Mouse (Mus musculus) lung, postnatal 10 days (tissue): ENCODE data around the gene Zfp185.
A peak's percentile ranks its signal among the peaks of the same experiment; 100 is the strongest.

Source experiments
- DNase-seq: peaks from one replicate; pipeline ENCODE4 v3.0.0; 2021

The Zfp185 gene

GRCm38 (mm10) chrX:72986841-72987519 lies at the start of gene Zfp185:
Zfp185 (plus strand) TSS chrX:72987339.
- DNase-seq, result peak; percentile 63

- DNase-seq, result no peak
Measured at GRCm38 (mm10) chrX:72953464-72953863, 33.7 kb upstream of the Zfp185 start.

DNA sequence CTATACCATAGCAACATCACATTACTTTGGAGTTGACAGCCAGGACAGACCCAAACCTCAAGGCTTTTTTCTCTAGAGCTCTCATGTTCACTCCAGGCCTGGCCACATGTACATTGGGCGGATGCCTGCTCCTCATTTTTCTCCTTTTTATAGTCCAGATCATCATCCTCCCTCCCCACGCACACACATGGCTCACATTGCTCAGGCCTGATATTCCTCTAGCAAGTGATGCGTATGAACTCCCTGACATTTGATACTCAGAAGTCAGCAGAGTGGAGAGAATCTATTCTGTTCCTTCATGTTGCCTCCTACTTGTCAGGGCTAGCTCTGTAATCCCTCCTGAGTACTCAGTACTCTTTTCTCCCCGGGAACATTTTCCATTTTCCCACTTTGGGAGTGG lies 30.7 kb upstream of the Zfp185 start:
- DNase-seq, result no peak

- peak; percentile 17 for DNase-seq
Measured at GRCm38 (mm10) chrX:72960431-72960830, 26.7 kb upstream of the Zfp185 start.

DNA sequence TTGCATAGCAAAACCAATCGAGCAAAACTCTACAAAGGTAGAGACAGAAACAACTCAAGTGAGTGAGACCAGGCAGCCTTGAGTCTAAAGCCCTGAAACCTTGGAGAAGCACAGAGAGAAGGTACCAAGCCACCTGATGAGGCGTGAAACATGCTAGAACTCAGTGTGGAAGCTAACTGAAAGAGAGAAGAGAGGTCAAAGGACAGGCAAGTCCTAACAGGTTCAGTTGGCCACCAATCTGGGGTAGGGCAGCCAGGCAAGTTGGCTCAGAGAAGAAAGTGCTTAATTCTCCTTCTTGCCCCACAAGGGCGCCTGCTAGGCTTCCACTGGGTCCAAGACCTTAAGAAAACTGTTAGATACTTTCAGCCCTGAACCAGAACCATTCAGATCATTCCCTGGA lies 25.6 kb upstream of the Zfp185 start:
- no peak for DNase-seq

GRCm38 (mm10) chrX:72962743-72963142 lies 24.4 kb upstream of the Zfp185 start:
- no peak for DNase-seq

- no peak for DNase-seq
Measured at GRCm38 (mm10) chrX:72982831-72983230, 4.3 kb upstream of the Zfp185 start.

DNA sequence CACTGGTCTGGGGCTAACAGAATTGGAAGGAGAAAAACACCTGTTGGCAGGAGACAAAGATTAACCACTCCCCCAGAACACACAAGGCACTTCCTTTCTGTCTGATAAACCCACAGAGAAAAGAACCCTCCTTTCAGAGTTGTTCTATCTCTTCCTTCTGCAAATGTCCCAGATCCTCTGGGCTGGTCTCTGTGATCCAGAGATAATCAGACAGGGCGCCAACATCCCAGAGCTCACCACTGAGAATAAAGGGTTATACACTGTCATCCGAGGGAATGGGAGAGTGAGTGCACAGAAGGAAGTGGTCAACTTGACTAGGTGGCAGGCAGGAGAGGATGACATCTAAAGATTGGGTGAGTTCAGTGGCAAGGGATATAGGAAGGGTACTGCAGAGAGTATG lies 1.5 kb upstream of the Zfp185 start:
- no peak for DNase-seq

- no peak for DNase-seq
Measured at GRCm38 (mm10) chrX:72987520-72987905, 374 bp downstream of the Zfp185 start.

GRCm38 (mm10) chrX:72988431-72988830 lies 1.3 kb downstream of the Zfp185 start:
- no peak for DNase-seq

- DNase-seq, result no peak
Measured at GRCm38 (mm10) chrX:72990581-72990980, 3.4 kb downstream of the Zfp185 start.

DNA sequence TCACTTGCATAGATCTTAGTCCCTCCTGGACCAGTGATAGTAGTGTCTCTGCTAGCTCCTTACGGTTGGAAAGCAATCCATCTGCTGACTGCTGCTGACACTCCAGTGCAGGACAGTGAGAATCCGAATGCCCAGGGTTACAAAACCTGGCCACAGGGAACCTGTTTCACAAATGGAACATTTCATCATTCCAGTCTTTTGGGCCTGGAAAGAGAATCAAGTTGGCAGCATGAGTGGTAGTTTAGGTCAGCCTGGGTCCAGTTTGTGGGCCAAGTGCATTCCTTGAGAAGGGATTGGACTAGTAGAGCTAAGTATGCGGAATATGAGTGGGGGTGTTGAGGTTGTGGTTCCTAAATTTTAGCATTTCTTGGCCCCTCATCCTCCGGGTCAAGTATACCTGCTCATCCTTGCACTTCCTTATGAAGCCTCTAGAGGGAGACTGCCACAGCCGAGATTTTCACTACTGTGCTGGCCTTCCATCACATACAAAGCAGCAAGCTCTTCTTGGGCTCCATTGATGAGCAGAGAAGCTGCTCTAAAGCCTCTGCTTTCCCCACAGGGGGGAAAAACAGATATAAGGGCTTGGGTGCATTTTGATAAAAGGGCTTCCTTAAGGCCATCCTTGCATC lies 5.3 kb downstream of the Zfp185 start:
- DNase-seq, result no peak

GRCm38 (mm10) chrX:72995542-72995941 lies 8.4 kb downstream of the Zfp185 start:
- no peak for DNase-seq

- DNase-seq, result no peak
Measured at GRCm38 (mm10) chrX:73003110-73003509, 16.0 kb downstream of the Zfp185 start.

GRCm38 (mm10) chrX:73005678-73006077 lies 18.5 kb downstream of the Zfp185 start:
- no peak for DNase-seq

- DNase-seq, result peak; percentile 94
Measured at GRCm38 (mm10) chrX:73007597-73008479, 20.7 kb downstream of the Zfp185 start.

DNA sequence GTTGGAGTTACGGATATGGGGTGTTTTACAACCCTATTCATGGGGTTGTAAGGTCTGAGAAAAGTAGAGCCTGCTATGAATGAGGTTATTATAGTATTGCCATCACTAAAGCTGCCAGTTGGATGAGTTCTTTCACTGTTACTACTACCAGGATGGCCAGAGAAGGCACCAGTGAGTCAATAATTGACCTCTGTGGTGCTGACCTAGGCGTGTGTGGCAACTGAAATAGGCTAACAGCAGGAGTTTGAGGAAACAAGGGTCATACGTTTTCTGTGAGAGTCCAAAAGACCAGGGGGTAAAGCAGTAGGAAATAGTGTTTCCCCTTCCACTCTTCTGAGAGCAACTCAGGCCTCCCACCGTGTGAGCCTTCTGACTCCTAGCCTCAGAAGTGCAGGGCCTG lies 25.7 kb downstream of the Zfp185 start:
- DNase-seq, result no peak

DNA sequence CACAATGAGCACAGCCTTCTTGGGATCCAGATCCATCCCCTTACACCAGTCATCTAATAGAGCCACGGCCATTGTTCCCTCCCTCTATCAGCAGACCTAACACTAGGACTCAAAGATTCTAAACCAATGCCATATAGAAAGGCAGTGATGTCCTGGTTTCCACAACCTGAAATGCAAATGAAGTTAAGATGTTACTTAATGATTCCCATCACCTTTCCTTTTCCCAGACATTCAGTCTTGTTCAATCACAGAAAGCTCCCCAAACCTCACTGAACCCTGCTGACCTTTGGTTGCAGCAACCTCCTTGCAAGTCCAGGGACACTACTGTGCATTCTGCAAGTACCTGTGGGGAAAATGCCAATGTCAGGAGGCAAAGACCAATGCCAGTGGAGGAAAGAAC lies 49.9 kb downstream of the Zfp185 start, which contains the start of gene Pnma5:
Gene Pnma5 (minus strand): TSS at position 101 of the 400 bp plus-strand sequence.
- DNase-seq, result no peak

GRCm38 (mm10) chrX:73038831-73039230 lies 51.7 kb downstream of the Zfp185 start:
- DNase-seq, result no peak

- DNase-seq, result no peak
Measured at GRCm38 (mm10) chrX:73039666-73040065, 52.5 kb downstream of the Zfp185 start.

DNA sequence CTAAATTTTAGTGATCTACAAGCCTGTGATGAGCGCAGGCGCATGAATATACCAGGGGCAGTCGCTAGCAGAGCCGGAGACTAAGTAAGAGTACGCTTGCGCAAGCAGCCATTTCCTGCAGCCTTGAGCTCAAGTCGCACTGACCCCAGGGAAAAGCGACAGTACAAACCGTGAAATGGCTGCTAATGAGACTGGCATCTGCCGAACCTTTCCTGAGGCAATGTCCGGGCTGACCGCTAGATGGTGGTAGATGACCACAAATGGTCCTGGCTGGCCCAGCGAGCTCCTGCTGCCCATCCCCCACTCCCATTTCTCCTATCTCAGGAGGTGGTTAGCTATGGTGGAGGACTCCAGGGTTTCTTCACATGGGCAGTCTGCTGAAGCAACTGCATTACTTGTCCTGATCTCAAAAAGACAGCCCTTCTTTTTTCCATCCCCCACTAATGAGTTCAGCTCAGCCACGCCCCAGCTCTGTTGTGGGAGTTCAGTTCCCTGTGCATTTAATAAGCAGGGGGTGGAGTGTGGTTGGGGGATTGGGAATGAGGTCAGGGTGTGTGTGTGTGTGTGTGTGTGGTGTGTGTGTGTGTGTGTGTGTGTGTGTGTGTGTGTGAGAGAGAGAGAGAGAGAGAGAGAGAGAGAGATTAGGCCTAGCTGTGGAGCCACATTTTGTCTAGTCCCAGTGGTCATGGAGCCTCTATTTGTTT lies 66.9 kb downstream of the Zfp185 start:
- peak; percentile 95 for DNase-seq

GRCm38 (mm10) chrX:73061528-73061927 lies 74.4 kb downstream of the Zfp185 start:
- DNase-seq, result no peak

- DNase-seq, result no peak
Measured at GRCm38 (mm10) chrX:73062323-73062722, 75.2 kb downstream of the Zfp185 start.
